Mouse (Mus musculus) small intestine, adult 2 months (tissue): Measurements from ENCODE around the gene Mat1a. TPM values are rescaled to one million over a fixed set of nuclear protein-coding genes. Genes with fewer than 3 reads are reported as not detected.

Experiments
- H3K27ac ChIP-seq: fragments of 200-500 bp; 2 replicates; pipeline ENCODE4 v1.5.1; 2012; ENCODE audit warnings: low read depth, low read length, control low read depth, inconsistent platforms; ENCODE audit not compliant: insufficient read depth
- H3K27me3 ChIP-seq: fragments of 200-500 bp; 2 replicates; pipeline ENCODE4 v1.6.1; 2012; ENCODE audit warnings: mild to moderate bottlenecking, moderate library complexity, low read length, inconsistent platforms; ENCODE audit not compliant: control insufficient read depth, insufficient read depth
- H3K36me3 ChIP-seq: fragments of 200-500 bp; 2 replicates; pipeline ENCODE4 v1.6.1; 2012; ENCODE audit warnings: mild to moderate bottlenecking, low read length, control low read depth, inconsistent platforms; ENCODE audit not compliant: control insufficient read depth, insufficient read depth
- H3K4me1 ChIP-seq: fragments of 200-500 bp; 2 replicates; pipeline ENCODE4 v1.6.1; 2012; ENCODE audit warnings: low read length, inconsistent platforms, mixed read lengths; ENCODE audit not compliant: control insufficient read depth, insufficient read depth, insufficient read length
- H3K4me3 ChIP-seq: fragments of 200-500 bp; 2 replicates; pipeline ENCODE4 v1.5.1; 2012; ENCODE audit warnings: low read depth, mild to moderate bottlenecking, control low read depth, inconsistent platforms, low read length, moderate library complexity
- CTCF ChIP-seq: fragments of 200-500 bp; IDR thresholded peaks from 2 replicates; pipeline ENCODE4 v1.5.1; 2012; ENCODE audit warnings: low read depth, mild to moderate bottlenecking, control low read depth, inconsistent platforms, low read length, moderate library complexity, mixed read lengths; ENCODE audit not compliant: insufficient replicate concordance, insufficient read length; ENCODE audit errors: extremely low read depth
- POLR2A ChIP-seq: fragments of 200-500 bp; IDR thresholded peaks from 2 replicates; pipeline ENCODE4 v1.6.1; 2012; ENCODE audit warnings: low read depth, mild to moderate bottlenecking, control low read depth, inconsistent platforms, low read length, moderate library complexity
- WGBS: fragments of 180-500 bp; shearing (Covaris S2); methylation state at CpG from one replicate; pipeline ENCODE4 v1.1.7; 2018; 5-methylcytosine and 5-hydroxymethylcytosine counted together
- polyA plus RNA-seq: library from polyadenylated mRNA; depleted of rRNA; stranded (reverse); fragments of >200 nt; gene quantifications from 2 replicates; pipeline ENCODE4 v1.2.3, GENCODE M21; 2012

Gene Mat1a
- polyA plus RNA-seq, 1 experiment: not detected

DNA sequence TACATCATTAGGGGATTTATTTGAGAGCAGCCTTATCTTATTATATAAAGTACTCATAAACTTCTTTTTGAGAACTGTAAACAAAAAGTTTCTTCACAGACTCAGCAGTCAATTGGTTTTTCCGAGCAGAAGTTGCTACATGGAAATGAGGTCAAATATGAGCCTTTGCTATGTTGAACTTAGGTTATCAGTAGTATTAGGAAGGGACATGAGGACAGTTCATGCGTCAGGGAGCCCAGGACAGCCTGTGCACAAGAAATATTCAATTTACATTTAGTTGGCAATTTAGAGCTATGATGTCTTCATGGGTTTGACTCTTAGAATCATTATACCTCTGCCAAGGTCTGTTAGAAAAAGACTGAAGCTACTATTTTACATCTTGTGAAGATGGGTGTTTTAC lies 2.6 kb upstream of the Mat1a start:
- Histone ChIP-seq H3K27me3 (no peaks in the 10 kb centered on the region), H3K27ac (no peak overlapping the region), H3K36me3 (no peaks in the 10 kb centered on the region), H3K4me1 (no peaks in the 10 kb centered on the region), H3K4me3 (no peak overlapping the region)
- TF ChIP-seq POLR2A (no peak), CTCF (no peak)
- 46% methylated on average over 2 of the region's 2 CpGs for WGBS

DNA sequence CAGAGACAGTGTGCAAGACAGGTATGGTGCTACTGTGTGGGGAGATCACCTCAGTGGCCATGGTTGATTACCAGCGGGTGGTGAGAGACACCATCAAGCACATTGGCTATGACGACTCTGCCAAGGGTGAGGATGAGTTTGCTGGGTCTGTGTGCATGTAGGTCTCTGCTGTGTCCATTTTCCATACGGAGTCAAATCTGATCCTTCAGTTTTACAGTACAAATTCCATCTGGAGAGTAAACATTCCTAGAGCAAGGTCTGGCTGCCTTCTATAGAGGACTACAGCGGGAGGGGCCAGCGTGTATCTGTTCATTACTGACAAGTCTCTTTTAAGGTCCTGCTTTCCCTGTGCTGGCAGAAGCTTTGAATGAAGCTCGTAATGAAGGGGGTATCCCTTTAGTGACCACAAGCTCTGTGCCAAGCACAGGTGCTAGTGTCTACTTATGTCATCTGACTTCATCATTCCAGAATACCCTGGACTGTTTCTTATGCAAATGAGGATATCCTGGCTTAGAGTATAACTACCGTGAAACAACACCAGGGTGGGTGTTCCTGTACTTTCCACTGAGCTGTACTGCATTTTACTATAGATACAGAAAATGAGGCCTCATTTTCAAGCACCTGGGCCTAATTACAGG lies 6.3 kb downstream of the Mat1a start:
- Histone ChIP-seq H3K4me3 (no peak overlapping the region), H3K27ac (no peak overlapping the region), H3K4me1 (no peaks in the 10 kb centered on the region), H3K27me3 (no peaks in the 10 kb centered on the region), H3K36me3 (no peaks in the 10 kb centered on the region)
- TF ChIP-seq CTCF (no peak), POLR2A (no peak)
- WGBS: 60% methylated on average over 7 of the region's 7 CpGs

DNA sequence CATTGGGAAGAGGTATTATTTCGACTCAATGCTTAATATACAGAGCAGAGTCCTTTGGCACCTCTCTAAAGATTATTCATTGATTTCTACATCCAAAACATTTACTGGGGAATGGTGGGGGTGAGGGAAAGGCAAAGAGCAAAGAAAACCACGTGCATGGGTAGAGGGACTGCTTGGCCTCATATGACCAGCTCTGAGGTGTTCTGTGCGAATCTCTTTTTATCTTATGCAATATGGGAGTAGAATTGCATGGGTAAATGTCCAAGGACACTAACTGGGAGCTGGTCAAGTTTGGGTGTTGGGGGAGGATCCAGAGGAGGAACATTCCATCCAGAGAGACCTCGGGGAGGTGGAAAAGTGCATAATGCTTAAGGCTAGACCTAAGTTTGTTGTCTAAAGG lies 8.1 kb downstream of the Mat1a start:
- Histone ChIP-seq H3K4me1 (no peaks in the 10 kb centered on the region), H3K27ac (no peak overlapping the region), H3K36me3 (no peaks in the 10 kb centered on the region), H3K27me3 (no peaks in the 10 kb centered on the region), H3K4me3 (no peak overlapping the region)
- 55% methylated on average over 4 of the region's 4 CpGs for WGBS
- TF ChIP-seq POLR2A: no peak
- no peak for TF ChIP-seq CTCF

DNA sequence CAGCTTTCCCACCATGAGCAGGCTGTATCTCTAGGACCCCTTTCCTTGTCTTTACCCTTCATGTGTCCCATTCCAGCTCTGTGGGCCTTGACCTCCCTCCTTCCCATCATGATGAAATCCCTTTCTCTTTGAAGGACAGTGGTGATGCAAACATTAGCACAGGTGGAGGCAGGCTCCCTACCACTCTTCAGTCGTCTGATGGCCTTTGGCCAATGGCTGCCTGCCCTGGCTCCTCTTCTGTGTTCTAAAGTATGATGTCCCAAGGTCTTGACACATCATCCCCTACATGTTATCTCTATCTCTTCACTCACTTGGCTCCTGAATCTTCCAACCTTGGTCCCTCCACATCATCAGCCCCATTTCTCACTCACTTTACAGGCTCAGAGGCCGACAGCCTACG lies 11.4 kb downstream of the Mat1a start:
- Histone ChIP-seq H3K4me1 (no peaks in the 10 kb centered on the region), H3K4me3 (no peak overlapping the region), H3K27ac (no peak overlapping the region), H3K27me3 (no peaks in the 10 kb centered on the region), H3K36me3 (no peaks in the 10 kb centered on the region)
- TF ChIP-seq POLR2A: no peak
- TF ChIP-seq CTCF: no peak
- WGBS: 69% methylated on average over 3 of the region's 3 CpGs

DNA sequence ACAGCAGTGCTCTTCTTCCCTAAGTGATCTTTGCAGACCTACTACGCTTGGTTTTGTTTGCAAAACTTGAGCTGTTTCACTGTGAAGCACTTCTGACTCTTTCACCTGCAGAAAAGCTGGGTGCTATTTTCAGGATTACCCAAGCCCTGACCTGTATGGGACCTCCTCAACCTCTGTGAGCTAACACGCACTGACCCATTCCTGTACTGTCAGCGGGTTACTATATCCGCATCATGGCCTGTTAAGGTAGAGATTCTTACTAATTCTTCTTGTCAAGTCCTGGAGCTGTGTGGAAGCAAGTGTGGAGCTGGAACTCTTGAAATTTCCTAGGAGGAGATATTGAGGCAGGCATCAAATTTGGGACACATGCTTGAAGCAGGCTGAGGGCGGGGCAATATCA lies 19.8 kb downstream of the Mat1a start:
- no peak overlapping the region for H3K4me3 ChIP-seq
- no peak for TF ChIP-seq POLR2A
- TF ChIP-seq CTCF: no peak
- no peak overlapping the region for H3K27ac ChIP-seq
- H3K4me1 ChIP-seq: no peaks in the 10 kb centered on the region
- WGBS: 82% methylated on average over 5 of the region's 5 CpGs
- no peaks in the 10 kb centered on the region for H3K36me3 ChIP-seq
- H3K27me3 ChIP-seq: no peaks in the 10 kb centered on the region

DNA sequence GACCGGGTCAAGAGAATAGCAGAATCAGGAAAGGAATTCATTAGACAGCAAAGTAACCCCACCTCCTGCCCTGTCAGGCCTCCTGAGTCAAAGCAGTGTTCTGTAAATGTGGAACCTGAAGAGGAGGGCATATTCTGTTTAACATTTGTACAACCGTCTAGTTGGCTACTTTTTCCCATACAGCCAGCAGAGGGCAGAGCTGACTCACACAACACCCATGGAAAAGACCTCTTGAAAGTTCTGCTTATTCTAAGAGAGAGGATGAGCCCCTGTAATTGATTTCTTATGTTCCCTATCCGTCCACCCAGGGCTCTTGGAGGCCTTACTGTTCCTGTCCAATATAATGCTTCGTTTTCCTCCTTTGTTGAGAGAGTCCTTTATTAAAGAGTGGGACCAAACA lies 23.2 kb downstream of the Mat1a start:
- 15% methylated on average over 4 of the region's 4 CpGs for WGBS

DNA sequence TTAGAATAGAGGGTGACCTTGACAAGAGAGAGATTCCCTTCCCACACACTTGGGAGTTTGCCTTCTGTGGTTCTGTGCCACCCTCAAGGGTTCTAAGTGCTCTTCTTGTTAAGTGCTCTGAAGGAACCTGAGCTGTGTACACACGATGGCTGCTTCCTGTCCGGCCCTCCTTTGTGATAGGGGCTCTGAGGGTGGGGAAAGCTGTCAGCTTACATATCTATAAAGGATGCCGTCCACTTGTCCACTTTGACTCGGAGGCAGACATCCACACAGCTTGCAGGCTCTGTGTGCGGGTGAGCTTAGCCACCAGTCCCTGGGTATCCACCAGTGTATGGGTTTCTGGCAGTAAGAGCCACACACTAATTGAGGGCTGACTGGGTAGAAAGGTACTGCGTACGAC lies 26.7 kb downstream of the Mat1a start, which contains the start of gene Sftpa1:
Gene Sftpa1 (plus strand): TSS at position 243 of the 400 bp plus-strand sequence.
- TF ChIP-seq POLR2A (no peak), CTCF (no peak)
- Histone ChIP-seq H3K27ac (no peak within 1 kb of the TSS), H3K36me3 (no peaks in the 10 kb centered on the region), H3K4me3 (no peak within 1 kb of the TSS), H3K27me3 (no peaks in the 10 kb centered on the region), H3K4me1 (no peaks in the 10 kb centered on the region)
- 74% methylated on average over 7 of the region's 7 CpGs for WGBS

More for the DNA sequence above, 23.2 kb downstream of the Mat1a start:
- no peaks in the 10 kb centered on the region for H3K27me3 ChIP-seq
- no peaks in the 10 kb centered on the region for H3K36me3 ChIP-seq
- H3K4me3 ChIP-seq: no peak overlapping the region
- no peaks in the 10 kb centered on the region for H3K4me1 ChIP-seq
- no peak overlapping the region for H3K27ac ChIP-seq
- TF ChIP-seq CTCF (no peak), POLR2A (no peak)

DNA sequence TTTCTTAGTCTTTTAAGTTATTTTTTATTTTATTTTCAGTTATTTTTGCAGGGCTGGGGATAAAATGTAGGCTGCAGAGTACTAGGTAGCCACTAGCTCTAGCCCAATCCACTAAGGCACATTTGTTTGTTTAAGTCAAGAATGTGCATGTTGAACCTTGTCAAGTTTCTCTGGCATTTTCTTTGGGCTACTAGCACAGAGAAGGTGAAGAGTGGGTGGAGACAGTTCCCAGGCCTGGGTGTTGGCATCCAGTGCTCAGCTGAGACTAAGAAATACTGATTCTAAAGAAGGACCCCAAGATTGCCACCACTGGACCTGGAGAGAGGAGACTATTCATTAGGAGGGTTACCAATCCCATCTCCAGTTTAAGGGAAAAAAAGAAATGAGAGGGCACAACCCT lies 32.2 kb downstream of the Mat1a start:
- Histone ChIP-seq H3K27ac (no peak overlapping the region), H3K4me1 (no peaks in the 10 kb centered on the region), H3K36me3 (no peaks in the 10 kb centered on the region), H3K4me3 (no peak overlapping the region), H3K27me3 (no peaks in the 10 kb centered on the region)
- TF ChIP-seq POLR2A (no peak), CTCF (no peak)
